Mouse (Mus musculus): ENCODE results near the gene Crisp3. TPM values are rescaled to one million over a fixed set of nuclear protein-coding genes. Genes with fewer than 3 reads are reported as not detected.
"Not testable (repeated sequence)": the region's sequence is repeated elsewhere in the genome, so short reads cannot be mapped to it uniquely, and the experiment has no call there.

Gene Crisp3
- polyA plus RNA-seq (2014; fragmentation: Nextera tagmentation; extraction: Ambion mirVana), result not detected in 2 replicates

GRCm38 (mm10) chr17:40242135-40242534 is at the start of gene Crisp3:
Gene Crisp3 (minus strand): TSS chr17:40242288.
- Histone ChIP-seq H3K4me3 (ENCODE audit: low read depth, low read length) (no peak within 1 kb of the TSS), H3K4me1 (replicated peaks; ENCODE audit: control insufficient read depth, insufficient read depth, low read length) (no peaks in the 10 kb centered on the region), H3K9me3 (ENCODE audit: control insufficient read depth, low read length) (no peaks in the 10 kb centered on the region), H3K27me3 (replicated peaks; ENCODE audit: control insufficient read depth, insufficient read depth, low read length) (no peaks in the 10 kb centered on the region), H3K27ac (ENCODE audit: low read depth, low read length) (no peak within 1 kb of the TSS), H3K9ac (ENCODE audit: low read depth, low read length) (no peak within 1 kb of the TSS), H3K36me3 (ENCODE audit: control insufficient read depth, insufficient read depth, low read length) (no peaks in the 10 kb centered on the region), H3K4me2 (no peak within 1 kb of the TSS)
- DNase-seq (ENCODE audit: low spot score) (no peak), ATAC-seq (replicated peaks; ENCODE audit: low FRiP score) (no peak)

- DNase-seq (ENCODE audit: low spot score) (no peak), ATAC-seq (replicated peaks; ENCODE audit: low FRiP score) (no peak)
- no peak overlapping the region for H3K27ac ChIP-seq (ENCODE audit: low read depth, low read length)
- no peaks in the 10 kb centered on the region for H3K27me3 ChIP-seq (replicated peaks; ENCODE audit: control insufficient read depth, insufficient read depth, low read length)
- no peak overlapping the region for H3K4me3 ChIP-seq (ENCODE audit: low read depth, low read length)
- no peaks in the 10 kb centered on the region for H3K9me3 ChIP-seq (ENCODE audit: control insufficient read depth, low read length)
- no peaks in the 10 kb centered on the region for H3K36me3 ChIP-seq (ENCODE audit: control insufficient read depth, insufficient read depth, low read length)
- H3K9ac ChIP-seq (ENCODE audit: low read depth, low read length), result no peak overlapping the region
- no peaks in the 10 kb centered on the region for H3K4me1 ChIP-seq (replicated peaks; ENCODE audit: control insufficient read depth, insufficient read depth, low read length)
- 69% methylated on average over 2 of the region's 2 CpGs for WGBS
- H3K4me2 ChIP-seq, result no peak overlapping the region
Measured at GRCm38 (mm10) chr17:40285435-40285834, 43.3 kb upstream of the Crisp3 start.

- ATAC-seq (replicated peaks; ENCODE audit: low FRiP score) (no peak), DNase-seq (ENCODE audit: low spot score) (no peak)
- Histone ChIP-seq H3K4me3 (ENCODE audit: low read depth, low read length) (no peak overlapping the region), H3K4me2 (no peak overlapping the region), H3K9ac (ENCODE audit: low read depth, low read length) (no peak overlapping the region), H3K4me1 (replicated peaks; ENCODE audit: control insufficient read depth, insufficient read depth, low read length) (no peaks in the 10 kb centered on the region), H3K9me3 (ENCODE audit: control insufficient read depth, low read length) (no peaks in the 10 kb centered on the region), H3K27me3 (replicated peaks; ENCODE audit: control insufficient read depth, insufficient read depth, low read length) (no peaks in the 10 kb centered on the region), H3K27ac (ENCODE audit: low read depth, low read length) (no peak overlapping the region), H3K36me3 (ENCODE audit: control insufficient read depth, insufficient read depth, low read length) (no peaks in the 10 kb centered on the region)
- WGBS, result 70% methylated on average over 1 of the region's 1 CpGs
Measured at GRCm38 (mm10) chr17:40275519-40275918, 33.4 kb upstream of the Crisp3 start.

GRCm38 (mm10) chr17:40274906-40275470 is 32.9 kb upstream of the Crisp3 start:
- H3K4me3 ChIP-seq (ENCODE audit: low read depth, low read length), result no peak overlapping the region
- no peak overlapping the region for H3K27ac ChIP-seq (ENCODE audit: low read depth, low read length)
- H3K36me3 ChIP-seq (ENCODE audit: control insufficient read depth, insufficient read depth, low read length), result no peaks in the 10 kb centered on the region
- no peaks in the 10 kb centered on the region for H3K4me1 ChIP-seq (replicated peaks; ENCODE audit: control insufficient read depth, insufficient read depth, low read length)
- no peak for ATAC-seq (replicated peaks; ENCODE audit: low FRiP score)
- 59% methylated on average over 1 of the region's 1 CpGs for WGBS
- no peaks in the 10 kb centered on the region for H3K27me3 ChIP-seq (replicated peaks; ENCODE audit: control insufficient read depth, insufficient read depth, low read length)
- H3K4me2 ChIP-seq, result no peak overlapping the region
- H3K9ac ChIP-seq (ENCODE audit: low read depth, low read length), result no peak overlapping the region
- DNase-seq (ENCODE audit: low spot score), result no peak
- no peaks in the 10 kb centered on the region for H3K9me3 ChIP-seq (ENCODE audit: control insufficient read depth, low read length)

DNA sequence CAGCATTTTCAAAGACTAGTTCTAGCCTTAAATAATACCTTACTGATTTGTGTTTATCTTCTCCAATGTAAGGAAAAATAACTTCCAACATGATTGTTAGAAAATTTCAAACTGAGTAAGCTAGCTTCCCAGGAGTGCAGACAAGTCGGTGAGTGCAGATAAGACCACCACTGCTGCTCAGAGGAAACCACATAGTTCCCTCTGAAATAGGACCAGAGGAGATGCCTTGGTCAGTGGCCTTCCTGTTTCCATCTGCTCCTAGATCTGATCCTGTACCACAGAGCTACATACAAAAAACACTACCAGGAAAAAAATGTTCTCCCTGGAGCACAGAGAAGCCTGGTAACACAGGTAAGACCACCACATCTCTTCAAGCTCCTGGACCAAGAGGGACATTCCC is 10.4 kb upstream of the Crisp3 start:
- ATAC-seq (replicated peaks; ENCODE audit: low FRiP score) (no peak), DNase-seq (ENCODE audit: low spot score) (no peak)
- 51% methylated on average over 1 of the region's 1 CpGs for WGBS

GRCm38 (mm10) chr17:40208540-40208939 is 33.5 kb downstream of the Crisp3 start, which contains the start of gene Pgk2:
Gene Pgk2 (minus strand): TSS chr17:40208640.
- Histone ChIP-seq H3K9ac (ENCODE audit: low read depth, low read length) (no peak within 1 kb of the TSS), H3K27me3 (replicated peaks; ENCODE audit: control insufficient read depth, insufficient read depth, low read length) (no peaks in the 10 kb centered on the region), H3K4me1 (replicated peaks; ENCODE audit: control insufficient read depth, insufficient read depth, low read length) (no peaks in the 10 kb centered on the region), H3K9me3 (ENCODE audit: control insufficient read depth, low read length) (no peaks in the 10 kb centered on the region), H3K4me2 (no peak within 1 kb of the TSS), H3K4me3 (ENCODE audit: low read depth, low read length) (no peak within 1 kb of the TSS), H3K27ac (ENCODE audit: low read depth, low read length) (no peak within 1 kb of the TSS), H3K36me3 (ENCODE audit: control insufficient read depth, insufficient read depth, low read length) (no peaks in the 10 kb centered on the region)
- DNase-seq (ENCODE audit: low spot score) (no peak), ATAC-seq (replicated peaks; ENCODE audit: low FRiP score) (no peak)
- WGBS, result 70% methylated on average over 4 of the region's 4 CpGs

More for the DNA sequence above, 10.4 kb upstream of the Crisp3 start:
- no peak overlapping the region for H3K27ac ChIP-seq (ENCODE audit: low read depth, low read length)
- H3K4me2 ChIP-seq, result no peak overlapping the region
- no peaks in the 10 kb centered on the region for H3K4me1 ChIP-seq (replicated peaks; ENCODE audit: control insufficient read depth, insufficient read depth, low read length)
- H3K9ac ChIP-seq (ENCODE audit: low read depth, low read length), result no peak overlapping the region
- no peaks in the 10 kb centered on the region for H3K36me3 ChIP-seq (ENCODE audit: control insufficient read depth, insufficient read depth, low read length)
- H3K27me3 ChIP-seq (replicated peaks; ENCODE audit: control insufficient read depth, insufficient read depth, low read length), result no peaks in the 10 kb centered on the region
- H3K9me3 ChIP-seq (ENCODE audit: control insufficient read depth, low read length), result no peaks in the 10 kb centered on the region
- no peak overlapping the region for H3K4me3 ChIP-seq (ENCODE audit: low read depth, low read length)

DNA sequence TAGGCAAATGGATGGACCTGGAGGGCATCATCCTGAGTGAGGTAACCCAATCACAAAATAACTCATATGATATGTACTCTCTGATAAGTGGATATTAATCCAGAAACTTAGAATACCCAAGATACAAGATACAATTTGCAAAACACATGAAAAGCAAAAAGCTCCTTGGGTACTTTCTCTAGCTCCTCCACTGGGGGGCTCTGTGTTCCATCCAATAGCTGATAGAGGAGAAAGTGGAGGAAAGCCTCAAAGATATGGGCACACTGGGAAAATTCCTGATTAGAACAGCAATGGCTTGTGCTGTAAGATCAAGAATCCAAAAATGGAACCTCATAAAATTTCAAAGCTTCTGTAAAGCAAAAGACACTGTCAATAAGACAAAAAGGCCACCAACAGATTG is 40.3 kb downstream of the Crisp3 start:
- not testable (repeated sequence) for H3K27me3 ChIP-seq (replicated peaks; ENCODE audit: control insufficient read depth, insufficient read depth, low read length); H3K36me3 ChIP-seq (ENCODE audit: control insufficient read depth, insufficient read depth, low read length); H3K9ac ChIP-seq (ENCODE audit: low read depth, low read length); H3K9me3 ChIP-seq (ENCODE audit: control insufficient read depth, low read length); H3K4me2 ChIP-seq; H3K27ac ChIP-seq (ENCODE audit: low read depth, low read length); H3K4me3 ChIP-seq (ENCODE audit: low read depth, low read length); H3K4me1 ChIP-seq (replicated peaks; ENCODE audit: control insufficient read depth, insufficient read depth, low read length); ATAC-seq (replicated peaks; ENCODE audit: low FRiP score); DNase-seq (ENCODE audit: low spot score)

DNA sequence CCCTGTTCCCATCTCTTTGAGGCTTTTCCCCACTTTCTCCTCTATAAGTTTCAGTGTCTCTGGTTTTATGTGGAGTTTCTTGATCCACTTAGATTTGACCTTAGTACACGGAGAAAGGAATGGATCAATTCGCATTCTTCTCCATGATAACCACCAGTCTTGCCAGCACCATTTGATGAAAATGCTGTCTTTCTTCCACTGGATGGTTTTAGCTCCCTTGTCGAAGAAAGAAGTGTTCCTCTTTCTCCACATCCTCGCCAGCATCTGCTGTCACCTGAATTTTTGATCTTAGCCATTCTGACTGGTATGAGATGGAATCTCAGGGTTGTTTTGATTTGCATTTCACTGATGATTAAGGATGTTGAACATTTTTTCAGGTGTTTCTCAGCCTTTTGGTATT is 51.9 kb downstream of the Crisp3 start:
- WGBS, result 67% methylated on average over 4 of the region's 4 CpGs
- not testable (repeated sequence) for H3K27ac ChIP-seq (ENCODE audit: low read depth, low read length); H3K4me2 ChIP-seq; ATAC-seq (replicated peaks; ENCODE audit: low FRiP score); DNase-seq (ENCODE audit: low spot score); H3K9me3 ChIP-seq (ENCODE audit: control insufficient read depth, low read length); H3K27me3 ChIP-seq (replicated peaks; ENCODE audit: control insufficient read depth, insufficient read depth, low read length); H3K9ac ChIP-seq (ENCODE audit: low read depth, low read length); H3K36me3 ChIP-seq (ENCODE audit: control insufficient read depth, insufficient read depth, low read length); H3K4me3 ChIP-seq (ENCODE audit: low read depth, low read length); H3K4me1 ChIP-seq (replicated peaks; ENCODE audit: control insufficient read depth, insufficient read depth, low read length)

All from liver, embryonic 11.5 days (tissue).